Mouse (Mus musculus) natural killer cell, adult 2 months (primary cell): Measurements from ENCODE around the gene Slc29a4.

Experiments used
- DNase-seq, 2 experiments: peaks; one replicate each; pipeline ENCODE4 v3.0.0; 2022; ENCODE audit warnings: low spot score in 2 of 2

Gene Slc29a4

GRCm38 (mm10) chr5:142696258-142696657 is 3.9 kb downstream of the Slc29a4 start:
- no peak for DNase-seq

GRCm38 (mm10) chr5:142696865-142697264 is 4.6 kb downstream of the Slc29a4 start:
- no peak for DNase-seq

- no peak for DNase-seq
Measured at GRCm38 (mm10) chr5:142697742-142698141, 5.4 kb downstream of the Slc29a4 start.

DNA sequence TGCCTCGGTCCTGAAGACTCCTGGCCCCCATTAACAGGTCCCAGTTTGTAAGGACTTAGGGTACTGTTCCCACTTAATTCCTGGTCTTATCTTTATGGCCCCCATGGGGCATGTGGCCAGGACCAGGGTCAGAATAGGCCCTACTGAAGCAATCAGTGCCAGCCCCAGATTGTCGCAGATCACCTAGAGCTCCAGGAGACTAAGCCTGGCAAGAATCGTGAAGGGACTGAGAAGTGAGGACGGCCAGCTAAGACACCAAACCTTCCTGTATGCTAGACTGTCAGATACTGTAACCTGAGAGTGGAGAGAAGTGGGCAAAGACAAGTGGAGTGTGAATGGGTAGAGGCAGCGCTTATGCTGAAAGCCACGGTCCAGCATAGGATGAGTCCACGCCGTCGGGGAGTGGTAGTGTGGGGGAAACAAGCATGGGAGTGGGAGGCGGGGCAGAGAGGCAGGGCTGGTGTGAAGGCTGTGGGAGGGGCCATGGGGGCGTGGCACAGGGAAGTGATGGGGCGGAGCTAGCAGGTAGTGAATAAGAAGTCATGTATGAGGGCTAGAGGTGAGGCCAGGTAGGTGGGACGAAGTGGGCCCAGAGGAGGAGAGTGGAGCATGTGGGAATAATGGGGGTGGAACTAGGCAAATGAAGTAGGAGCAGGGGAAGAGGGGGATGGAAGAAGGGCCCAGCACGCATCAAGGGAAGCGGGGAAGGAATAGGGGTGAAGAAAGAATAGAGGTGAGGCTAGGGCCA is 8.7 kb downstream of the Slc29a4 start:
- peak in 1 of 2 experiments; percentile 38 for DNase-seq

DNA sequence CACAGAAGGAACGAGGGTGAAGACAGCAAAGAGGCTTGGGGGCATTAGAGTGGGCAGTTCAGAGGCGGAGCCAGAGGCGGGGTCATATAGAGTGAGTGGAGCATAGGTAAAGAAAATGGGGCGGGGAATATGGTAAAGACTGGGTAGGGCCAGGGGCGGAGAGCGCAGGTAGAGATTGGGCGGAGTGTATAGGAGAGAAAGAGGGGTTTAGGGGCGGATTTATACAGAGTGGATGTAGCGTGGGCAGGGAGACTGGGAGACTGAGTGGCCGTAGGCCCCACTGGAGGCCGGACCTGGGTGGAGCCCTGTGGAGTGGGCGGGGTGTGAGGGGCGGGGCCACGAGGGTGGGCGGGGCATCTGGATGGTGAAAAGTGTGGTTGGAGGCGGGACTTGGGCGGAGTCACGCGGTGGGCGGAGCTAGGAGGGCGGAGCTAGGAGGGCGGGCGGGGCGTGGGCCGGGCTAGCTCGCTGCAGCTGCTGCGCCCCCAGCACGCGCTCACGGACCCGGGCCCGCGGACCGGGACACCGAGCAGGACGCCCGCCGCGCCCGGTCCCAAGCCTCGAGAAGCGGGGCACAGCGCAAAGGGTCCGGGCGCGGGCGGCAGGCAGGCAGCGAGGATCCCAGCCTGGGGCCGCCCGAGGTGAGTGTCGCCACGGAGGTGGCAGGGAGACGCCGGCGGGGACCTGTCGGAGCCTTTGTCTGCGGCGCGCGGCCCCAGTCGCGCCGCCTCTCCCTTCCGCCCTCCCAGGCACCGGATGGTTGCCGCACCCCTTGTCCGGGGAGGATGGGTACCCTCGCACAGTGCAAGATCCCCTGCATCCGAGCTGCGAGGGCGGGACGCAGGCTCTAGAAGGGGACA is 9.6 kb downstream of the Slc29a4 start:
- DNase-seq: peak; percentile 38 to 47

GRCm38 (mm10) chr5:142702511-142703138 is 10.3 kb downstream of the Slc29a4 start:
- no peak for DNase-seq

GRCm38 (mm10) chr5:142703569-142703968 is 11.3 kb downstream of the Slc29a4 start:
- DNase-seq: no peak

GRCm38 (mm10) chr5:142707709-142708108 is 15.4 kb downstream of the Slc29a4 start:
- DNase-seq: no peak

GRCm38 (mm10) chr5:142709436-142709835 is 17.1 kb downstream of the Slc29a4 start:
- no peak for DNase-seq

DNA sequence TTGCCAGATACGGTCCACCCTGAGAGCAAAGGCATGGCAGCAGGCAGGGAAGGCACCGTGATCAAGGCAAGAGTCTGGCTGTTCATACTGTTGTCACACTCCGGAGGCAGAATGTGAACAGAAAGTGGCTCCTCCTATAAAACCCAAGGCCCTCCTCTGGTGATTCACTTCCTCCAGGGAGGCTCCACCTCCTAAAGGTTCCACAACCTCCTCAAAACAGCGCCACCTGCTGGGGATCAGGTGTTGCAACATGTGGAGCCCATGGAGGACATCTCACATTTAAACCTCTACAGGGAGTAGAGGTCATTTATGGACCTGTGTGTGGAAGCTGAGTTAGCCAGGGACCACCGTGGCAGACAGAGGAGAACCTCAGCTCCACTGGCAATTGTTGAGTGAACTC is 20.1 kb downstream of the Slc29a4 start:
- no peak for DNase-seq

DNA sequence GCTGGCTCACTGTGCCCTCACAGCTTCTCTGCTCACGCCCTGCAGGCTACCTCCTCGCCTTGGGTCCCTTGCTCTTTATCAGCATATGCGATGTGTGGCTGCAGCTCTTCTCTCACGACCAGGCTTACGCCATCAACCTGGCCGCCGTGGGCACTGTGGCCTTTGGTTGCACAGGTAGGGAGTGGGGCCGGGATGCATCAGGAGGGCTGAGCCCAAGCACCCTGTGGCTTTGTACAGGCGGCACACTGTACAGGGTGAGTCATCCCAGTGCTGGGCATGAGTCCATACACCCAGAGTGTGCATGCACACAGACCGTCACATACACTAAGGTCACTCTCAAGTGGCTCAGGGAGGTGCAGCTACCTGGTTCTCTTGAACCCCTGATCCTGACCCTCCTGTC is 21.7 kb downstream of the Slc29a4 start:
- no peak for DNase-seq

GRCm38 (mm10) chr5:142715059-142715458 is 22.7 kb downstream of the Slc29a4 start:
- no peak for DNase-seq

GRCm38 (mm10) chr5:142716056-142716455 is 23.7 kb downstream of the Slc29a4 start:
- no peak for DNase-seq

GRCm38 (mm10) chr5:142718037-142718436 is 25.7 kb downstream of the Slc29a4 start:
- peak; percentile 59 to 74 for DNase-seq

- DNase-seq: no peak
Measured at GRCm38 (mm10) chr5:142718486-142718885, 26.2 kb downstream of the Slc29a4 start.

GRCm38 (mm10) chr5:142719897-142720296 is 27.6 kb downstream of the Slc29a4 start:
- DNase-seq: no peak

DNA sequence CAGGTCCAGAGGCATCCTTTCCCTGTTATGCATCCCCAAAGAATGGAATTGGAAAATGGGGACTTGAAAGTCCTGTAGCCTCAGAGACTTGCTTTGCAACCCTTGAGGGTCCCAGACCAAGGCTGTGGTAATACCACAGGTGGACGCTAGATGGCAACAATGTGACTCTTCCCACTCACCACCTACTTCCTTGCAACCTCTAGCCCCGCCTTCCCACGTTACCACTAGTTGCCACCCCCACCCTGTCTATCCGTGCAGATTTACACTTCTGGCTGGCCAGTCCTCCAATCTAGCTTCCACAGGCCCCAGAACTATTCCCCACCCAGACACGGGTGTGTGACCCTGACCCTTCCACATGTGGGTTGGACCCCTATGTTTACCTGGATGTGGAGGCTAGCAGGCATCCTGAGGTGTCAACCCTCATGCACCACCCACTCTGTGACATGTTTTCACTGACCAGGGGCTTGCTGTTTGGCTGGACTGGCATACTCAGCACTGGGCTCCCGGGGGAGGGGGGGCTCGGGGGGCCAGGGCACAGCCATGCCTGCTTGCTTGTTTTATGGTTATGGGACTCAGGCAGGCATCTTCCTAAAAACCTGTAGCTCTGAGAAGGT is 31.3 kb downstream of the Slc29a4 start:
- peak; percentile 47 to 65 for DNase-seq

DNA sequence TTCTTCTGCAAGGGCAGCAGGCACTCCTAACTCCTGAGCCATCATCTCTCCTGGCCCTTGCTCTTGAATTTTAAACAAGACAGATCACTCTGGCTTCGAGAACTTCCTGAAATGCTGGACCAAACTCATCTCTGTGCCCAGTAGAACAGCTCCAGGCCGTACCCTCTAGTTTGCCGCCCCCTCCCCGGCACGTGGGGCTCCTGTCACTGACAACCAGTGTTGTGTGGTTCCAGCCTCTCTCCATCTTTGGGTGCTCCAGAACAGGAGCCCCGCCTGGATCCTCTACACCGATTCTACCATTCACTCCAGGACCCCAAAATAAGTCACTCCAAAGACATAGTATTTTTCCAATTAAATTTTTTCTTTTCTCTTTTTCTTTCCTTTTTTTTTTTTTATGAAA is 32.0 kb downstream of the Slc29a4 start:
- no peak for DNase-seq

DNA sequence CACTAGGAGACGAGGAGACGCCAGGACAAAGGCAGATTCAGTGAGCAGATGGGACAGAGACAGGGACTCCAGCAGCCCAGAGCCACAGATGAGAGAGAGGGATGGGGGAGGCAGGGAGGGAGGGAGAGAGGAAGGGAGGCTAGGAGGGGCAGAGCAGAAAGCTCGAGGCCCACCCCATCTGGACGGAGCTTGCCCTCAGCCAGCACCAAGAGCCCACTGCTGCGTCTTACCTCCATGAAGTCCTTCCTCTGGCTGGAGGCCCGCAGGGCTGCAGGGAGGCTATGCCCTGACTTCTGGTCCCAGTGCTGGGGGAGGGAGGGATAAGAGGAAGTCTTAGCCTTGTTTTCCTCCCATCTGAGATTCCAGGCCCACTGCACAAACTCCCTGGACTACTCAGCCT is 34.4 kb downstream of the Slc29a4 start:
- no peak for DNase-seq

DNA sequence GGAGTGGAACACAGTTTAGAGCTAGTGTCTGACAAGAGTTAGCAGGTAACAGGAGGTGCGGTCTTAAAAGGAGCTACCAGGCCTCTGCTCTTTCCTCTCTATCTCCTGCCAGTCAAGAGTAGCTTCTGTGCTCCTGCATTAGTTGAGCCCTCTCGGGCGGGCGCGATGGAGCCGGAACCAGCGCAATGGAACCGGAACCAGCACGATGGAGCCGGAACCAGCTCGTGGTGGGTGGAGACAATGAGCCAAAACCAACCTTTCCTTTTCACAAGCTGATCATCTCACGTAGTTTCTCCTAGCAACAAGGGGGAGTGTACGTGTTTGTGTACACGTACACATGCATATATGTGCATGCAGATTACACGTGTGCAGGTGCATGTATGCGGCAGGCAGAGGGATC is 36.0 kb downstream of the Slc29a4 start:
- DNase-seq: no peak

DNA sequence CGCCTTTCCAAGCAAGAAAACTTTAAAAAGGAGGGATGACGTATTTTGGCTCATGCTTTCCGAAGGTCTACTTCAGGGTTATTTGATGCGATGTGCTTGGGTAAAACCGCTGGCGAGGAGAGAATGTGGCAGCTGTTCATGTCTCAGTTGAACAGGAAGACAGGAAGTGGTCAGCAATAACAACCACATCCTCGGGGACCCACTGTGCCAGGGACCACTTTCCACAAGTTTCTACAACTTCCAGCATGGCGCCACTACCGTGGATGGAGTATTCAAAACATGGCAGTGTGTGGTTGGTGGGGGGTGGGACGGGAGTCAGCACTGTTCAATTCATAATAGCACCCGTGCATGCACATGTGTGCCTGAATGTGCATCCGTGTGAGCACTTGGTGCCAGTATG is 38.0 kb downstream of the Slc29a4 start:
- no peak for DNase-seq

GRCm38 (mm10) chr5:142731916-142732315 is 39.6 kb downstream of the Slc29a4 start:
- no peak for DNase-seq
